Mouse (Mus musculus) embryo, embryonic 10 days (tissue): ENCODE data around the gene Olfr578.

Experiments used
- DNase-seq: peaks from one replicate; pipeline ENCODE4 v3.0.0-alpha.2; 2015; ENCODE audit warnings: low spot score

Olfr578 gene

GRCm38 (mm10) chr7:102989224-102989623 is at the start of gene Olfr578:
Gene Olfr578 (minus strand): TSS chr7:102989324.
- DNase-seq = no peak

DNA sequence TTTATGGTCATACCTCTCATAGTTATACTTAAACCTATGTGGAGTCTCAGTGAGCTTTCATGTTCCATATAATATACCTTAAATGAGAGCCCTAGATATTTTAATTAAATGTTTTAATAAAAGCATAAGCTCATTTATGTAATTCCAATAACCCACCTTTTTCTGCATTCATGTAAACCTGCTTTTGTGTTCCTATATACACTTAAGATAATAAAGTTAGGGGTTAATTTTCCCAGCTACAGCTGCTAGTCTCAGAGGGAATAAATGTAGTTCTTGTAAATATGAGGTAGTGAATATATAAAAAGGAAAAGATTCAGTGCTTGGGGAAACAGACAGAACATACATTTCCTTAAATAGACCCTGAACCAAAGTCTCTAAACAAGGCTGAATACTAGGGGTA is 48.6 kb upstream of the Olfr578 start, which contains the start of gene Olfr582:
Olfr582 (plus strand) TSS at position 301 of the 400 bp plus-strand sequence.
- no peak for DNase-seq

- DNase-seq = no peak
These were observed 13.3 kb downstream of the Olfr578 start, which contains the start of gene Olfr577 for GRCm38 (mm10) chr7:102975843-102976242. Gene Olfr577 (minus strand): TSS chr7:102975943.

DNA sequence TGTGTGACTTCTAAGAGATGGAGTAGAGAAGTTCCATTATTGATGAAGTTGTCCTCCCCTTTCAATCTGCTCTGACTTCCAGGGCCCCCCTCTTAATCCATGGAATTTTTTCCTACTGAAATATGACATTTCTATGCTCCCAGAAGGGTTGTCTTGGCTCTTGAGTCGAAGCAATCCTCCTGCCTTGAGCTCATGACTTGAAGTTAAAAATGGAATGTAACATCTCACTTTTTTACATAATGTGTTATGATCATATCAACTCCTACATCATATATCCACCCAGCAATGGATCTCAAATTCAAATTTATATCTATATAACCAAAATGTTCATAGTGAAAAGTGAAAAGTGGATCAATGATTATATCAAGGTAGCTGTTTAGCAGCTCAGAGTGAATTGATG is 14.7 kb downstream of the Olfr578 start:
- DNase-seq = no peak

DNA sequence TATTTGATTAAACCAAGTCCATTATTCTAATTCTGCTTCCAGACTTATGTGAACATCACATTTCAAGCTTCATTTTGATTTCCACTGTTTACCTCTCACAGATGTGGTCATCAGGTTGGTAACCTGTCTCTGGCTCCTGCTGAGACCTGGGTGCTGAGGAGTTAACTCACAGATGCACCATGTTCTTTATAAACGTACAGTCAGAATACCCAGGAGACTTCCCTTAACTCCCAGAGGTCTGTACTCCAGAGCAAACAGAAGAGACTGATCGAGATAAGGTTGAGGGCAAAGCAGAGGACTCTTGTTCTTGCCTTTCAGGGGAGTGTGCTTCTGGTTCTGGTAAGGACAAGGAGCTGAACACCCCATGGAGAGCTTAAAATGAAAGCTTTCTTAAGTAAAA is 26.8 kb downstream of the Olfr578 start, which contains the start of gene Olfr576:
Olfr576 (plus strand) TSS at position 301 of the 400 bp plus-strand sequence.
- DNase-seq = no peak

- no peak for DNase-seq
These were observed 30.5 kb downstream of the Olfr578 start, which contains the start of gene Olfr575 for GRCm38 (mm10) chr7:102958593-102958992. Gene Olfr575 (minus strand): TSS chr7:102958775.

- DNase-seq = no peak
These were observed 31.0 kb downstream of the Olfr578 start for GRCm38 (mm10) chr7:102958137-102958536.

DNA sequence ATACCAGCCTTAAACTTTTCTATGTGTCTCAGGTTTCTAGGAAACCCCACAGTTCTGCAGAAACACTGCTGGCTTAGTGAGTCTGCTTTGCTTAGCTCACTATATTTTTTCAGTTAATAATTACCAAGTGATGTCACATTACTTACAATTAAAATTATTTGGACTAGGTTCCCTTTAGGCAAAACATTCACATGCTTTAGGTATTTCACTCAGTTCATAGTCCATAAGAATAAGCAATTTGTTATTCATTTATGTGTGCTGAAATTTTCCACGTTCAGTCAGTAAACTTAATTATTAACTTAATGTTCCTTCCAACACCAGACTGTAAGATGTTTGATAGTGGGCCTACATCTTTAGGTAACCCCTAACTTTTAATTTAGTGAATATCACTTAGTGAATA is 38.4 kb downstream of the Olfr578 start:
- no peak for DNase-seq

DNA sequence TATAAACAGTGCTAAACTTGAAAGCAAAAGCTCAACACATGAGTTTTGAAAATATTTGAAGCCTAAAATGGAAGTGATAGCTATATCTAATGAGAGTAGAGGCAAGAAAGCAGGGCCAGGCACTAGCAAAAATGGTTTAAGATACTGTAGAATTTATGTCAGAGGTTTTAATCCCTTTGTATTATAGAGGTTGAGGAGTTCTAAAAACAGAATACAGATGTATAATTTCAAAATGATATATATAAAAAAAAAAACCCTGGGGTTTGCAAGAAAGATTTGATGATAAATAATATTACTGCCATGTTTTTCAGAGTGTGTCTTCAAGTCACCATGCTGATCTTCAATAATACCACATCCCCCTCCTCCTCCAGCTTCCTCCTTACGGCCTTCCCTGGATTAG is 41.0 kb downstream of the Olfr578 start, which contains the start of gene Olfr574:
Olfr574 (plus strand) TSS at position 301 of the 400 bp plus-strand sequence.
- no peak for DNase-seq

GRCm38 (mm10) chr7:102943417-102943816 is 45.7 kb downstream of the Olfr578 start:
- no peak for DNase-seq

DNA sequence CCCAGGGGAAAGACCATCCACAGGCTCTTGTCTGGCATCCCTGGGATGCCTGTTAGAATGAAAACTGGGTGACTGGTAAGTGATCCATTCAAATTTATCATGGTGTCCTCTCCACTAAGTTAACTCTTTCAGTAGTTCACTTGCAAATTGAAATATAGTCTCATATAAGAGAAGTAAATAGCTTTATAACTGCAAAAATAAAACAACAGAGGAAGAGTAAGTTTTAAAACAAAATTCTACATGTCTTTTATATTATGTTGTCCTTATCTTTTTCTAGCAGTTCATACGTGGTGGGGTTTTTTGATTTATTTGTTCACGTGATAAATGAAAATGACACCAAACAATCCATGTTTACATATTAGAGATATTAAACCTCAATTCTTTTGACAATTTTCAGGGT is 46.6 kb downstream of the Olfr578 start, which contains the start of gene Olfr573-ps1:
Olfr573-ps1 (minus strand) TSS at position 101 of the 400 bp plus-strand sequence.
- no peak for DNase-seq
